Mouse (Mus musculus): ENCODE data around the gene Hs3st1. TPM values are rescaled to one million over a fixed set of nuclear protein-coding genes. Genes with fewer than 3 reads are reported as not detected.

Gene Hs3st1
- total RNA-seq, 2 experiments from 2014 or later = 2.1 to 3.1 TPM

GRCm38 (mm10) chr5:39643260-39643923, 111.9 kb downstream of the Hs3st1 start:
- no peak for DNase-seq

- DNase-seq = no peak
Observed at GRCm38 (mm10) chr5:39642222-39642770, 113.0 kb downstream of the Hs3st1 start.

- DNase-seq = peak; percentile 70
Observed at GRCm38 (mm10) chr5:39639438-39640177, 115.7 kb downstream of the Hs3st1 start.

- DNase-seq = no peak
Observed at GRCm38 (mm10) chr5:39638926-39639325, 116.3 kb downstream of the Hs3st1 start.

- no peak for DNase-seq
Observed at GRCm38 (mm10) chr5:39637874-39638273, 117.4 kb downstream of the Hs3st1 start.

- no peak for DNase-seq
Observed at GRCm38 (mm10) chr5:39636090-39636489, 119.2 kb downstream of the Hs3st1 start.

- no peak for DNase-seq
Observed at GRCm38 (mm10) chr5:39634300-39635047, 120.8 kb downstream of the Hs3st1 start.

- DNase-seq = no peak
Observed at GRCm38 (mm10) chr5:39633206-39633605, 122.1 kb downstream of the Hs3st1 start.

- DNase-seq = no peak
Observed at GRCm38 (mm10) chr5:39630841-39631240, 124.4 kb downstream of the Hs3st1 start.

GRCm38 (mm10) chr5:39625037-39625473, 130.2 kb downstream of the Hs3st1 start:
- no peak for DNase-seq

- DNase-seq = no peak
Observed at GRCm38 (mm10) chr5:39624218-39624590, 131.1 kb downstream of the Hs3st1 start.

- DNase-seq = no peak
Observed at GRCm38 (mm10) chr5:39623304-39624217, 131.7 kb downstream of the Hs3st1 start.

- DNase-seq = no peak
Observed at GRCm38 (mm10) chr5:39620206-39620866, 134.9 kb downstream of the Hs3st1 start.

- no peak for DNase-seq
Observed at GRCm38 (mm10) chr5:39617354-39617977, 137.8 kb downstream of the Hs3st1 start.

GRCm38 (mm10) chr5:39615202-39615601, 140.1 kb downstream of the Hs3st1 start:
- DNase-seq = no peak

GRCm38 (mm10) chr5:39613534-39613933, 141.7 kb downstream of the Hs3st1 start:
- DNase-seq = no peak

GRCm38 (mm10) chr5:39612240-39612639, 143.0 kb downstream of the Hs3st1 start:
- no peak for DNase-seq

GRCm38 (mm10) chr5:39608260-39608659, 147.0 kb downstream of the Hs3st1 start:
- no peak for DNase-seq

GRCm38 (mm10) chr5:39594737-39595136, 160.5 kb downstream of the Hs3st1 start:
- DNase-seq = no peak

All from gastrocnemius, postnatal 10 days (tissue).